Mouse (Mus musculus) MEL (cell line): Measurements from ENCODE around the gene P3h3. TPM values are rescaled to one million over a fixed set of nuclear protein-coding genes. Genes with fewer than 3 reads are reported as not detected.
"Not testable (repeated sequence)": the region's sequence is repeated elsewhere in the genome, so short reads cannot be mapped to it uniquely, and the experiment has no call there.

Source experiments
- DNase-seq: peaks from one replicate; pipeline ENCODE4 v3.0.0; 2011; ENCODE audit warnings: low read depth, low spot score
- H3K27ac ChIP-seq: 2 replicates; pipeline ENCODE4 v1.5.1; 2012; ENCODE audit warnings: low read depth, mild to moderate bottlenecking, control low read depth, low read length, moderate library complexity; ENCODE audit not compliant: control insufficient read depth
- H3K27me3 ChIP-seq, 2 experiments: fragments of 150-350 bp in 1 of 2; sonication (generic) in 1 of 2; 2 replicates each; pipeline ENCODE4 v1.6.1; 2012; ENCODE audit warnings: low read length in 2 of 2, mild to moderate bottlenecking in 2 of 2, improper control_type of control experiment in 1 of 2, moderate library complexity in 1 of 2; ENCODE audit not compliant: insufficient read depth in 2 of 2, control insufficient read depth in 1 of 2
- H3K36me3 ChIP-seq, 2 experiments: 2 replicates each; pipeline ENCODE4 v1.6.1; 2012 to 2014; ENCODE audit warnings: low read length in 2 of 2, improper control_type of control experiment in 1 of 2, inconsistent platforms in 1 of 2, mild to moderate bottlenecking in 1 of 2; ENCODE audit not compliant: insufficient read depth in 2 of 2, control insufficient read depth in 1 of 2
- H3K4me1 ChIP-seq, 2 experiments: fragments of 150-350 bp in 1 of 2; sonication (generic) in 1 of 2; 2 replicates each; pipeline ENCODE4 v1.6.1; 2012; ENCODE audit warnings: low read length in 2 of 2, improper control_type of control experiment in 1 of 2, mild to moderate bottlenecking in 1 of 2; ENCODE audit not compliant: insufficient read depth in 2 of 2, control insufficient read depth in 1 of 2
- H3K4me3 ChIP-seq, 2 experiments: fragments of 150-350 bp in 1 of 2; sonication (generic) in 1 of 2; 2 replicates each; pipeline ENCODE4 v1.5.1; 2012; ENCODE audit warnings: low read depth in 2 of 2, low read length in 2 of 2, mild to moderate bottlenecking in 2 of 2, moderate library complexity in 2 of 2, control low read depth in 1 of 2, improper control_type of control experiment in 1 of 2; ENCODE audit not compliant: control insufficient read depth in 1 of 2, insufficient read depth in 1 of 2
- H3K79me2 ChIP-seq: 2 replicates; pipeline ENCODE4 v1.6.1; 2012; ENCODE audit warnings: mild to moderate bottlenecking, low read length, moderate library complexity; ENCODE audit not compliant: control insufficient read depth, poor library complexity, insufficient read depth
- H3K9ac ChIP-seq: 2 replicates; pipeline ENCODE4 v1.6.1; 2012; ENCODE audit warnings: low read depth, mild to moderate bottlenecking, control low read depth, low read length, moderate library complexity; ENCODE audit not compliant: control insufficient read depth, poor library complexity, severe bottlenecking
- H3K9me3 ChIP-seq: fragments of 150-350 bp; sonication (generic); replicated peaks from 2 replicates; pipeline ENCODE4 v1.6.1; 2012; ENCODE audit warnings: mild to moderate bottlenecking, low read length, improper control_type of control experiment, moderate library complexity; ENCODE audit not compliant: insufficient read depth
- CHD1 ChIP-seq: IDR thresholded peaks from 2 replicates; pipeline ENCODE4 v1.6.1; 2012; ENCODE audit warnings: low read depth, mild to moderate bottlenecking, inconsistent platforms, low read length, improper control_type of control experiment
- CHD2 ChIP-seq: IDR thresholded peaks from 2 replicates; pipeline ENCODE4 v1.6.1; 2011; ENCODE audit warnings: low read length, improper control_type of control experiment
- CTCF ChIP-seq, 3 experiments: IDR thresholded peaks in 2 of 3; conservative IDR thresholded peaks in 1 of 3; 2 replicates each; pipeline ENCODE4 v1.5.1; 2011 to 2012; ENCODE audit warnings: low read length in 3 of 3, low read depth in 2 of 3, mild to moderate bottlenecking in 2 of 3, improper control_type of control experiment in 1 of 3, inconsistent platforms in 1 of 3, mixed read lengths in 1 of 3, moderate library complexity in 1 of 3; ENCODE audit not compliant: control insufficient read depth in 1 of 3, insufficient read depth in 1 of 3, poor library complexity in 1 of 3, severe bottlenecking in 1 of 3
- E2F4 ChIP-seq: IDR thresholded peaks from 2 replicates; pipeline ENCODE4 v1.6.1; 2011; ENCODE audit warnings: low read depth, low read length, improper control_type of control experiment, borderline replicate concordance
- EP300 ChIP-seq, 2 experiments: IDR thresholded peaks; 2 replicates each; pipeline ENCODE4 v1.6.1; 2011; ENCODE audit warnings: improper control_type of control experiment in 2 of 2, low read length in 2 of 2, low read depth in 1 of 2, mild to moderate bottlenecking in 1 of 2
- ETS1 ChIP-seq: IDR thresholded peaks from 2 replicates; pipeline ENCODE4 v1.6.1; 2012; ENCODE audit warnings: low read depth, mild to moderate bottlenecking, inconsistent platforms, low read length, improper control_type of control experiment, moderate library complexity
- GATA1 ChIP-seq: IDR thresholded peaks from 2 replicates; pipeline ENCODE4 v1.6.1; 2011; ENCODE audit warnings: low read depth, low read length, improper control_type of control experiment
- HCFC1 ChIP-seq: IDR thresholded peaks from 2 replicates; pipeline ENCODE4 v1.6.1; 2012; ENCODE audit warnings: low read depth, mild to moderate bottlenecking, inconsistent platforms, low read length, improper control_type of control experiment, moderate library complexity
- KAT2A ChIP-seq: conservative IDR thresholded peaks from 2 replicates; pipeline ENCODE4 v1.6.1; 2012; ENCODE audit warnings: low read depth, low read length, improper control_type of control experiment, inconsistent platforms
- MAZ ChIP-seq: IDR thresholded peaks from 2 replicates; pipeline ENCODE4 v1.6.1; 2012; ENCODE audit warnings: low read depth, mild to moderate bottlenecking, inconsistent platforms, low read length, improper control_type of control experiment
- MXI1 ChIP-seq: IDR thresholded peaks from 2 replicates; pipeline ENCODE4 v1.6.1; 2011; ENCODE audit warnings: mild to moderate bottlenecking, low read depth, low read length, improper control_type of control experiment
- MYB ChIP-seq: IDR thresholded peaks from 2 replicates; pipeline ENCODE4 v1.6.1; 2011; ENCODE audit warnings: mild to moderate bottlenecking, low read depth, low read length, improper control_type of control experiment
- MYC ChIP-seq: IDR thresholded peaks from 2 replicates; pipeline ENCODE4 v1.6.1; 2011; ENCODE audit warnings: low read depth, mild to moderate bottlenecking, low read length, improper control_type of control experiment, moderate library complexity
- NELFE ChIP-seq: IDR thresholded peaks from 2 replicates; pipeline ENCODE4 v1.6.1; 2011; ENCODE audit warnings: low read depth, low read length, improper control_type of control experiment
- NRF1 ChIP-seq: IDR thresholded peaks from 2 replicates; pipeline ENCODE4 v1.6.1; 2014; ENCODE audit warnings: low read depth, mild to moderate bottlenecking, inconsistent platforms, low read length, improper control_type of control experiment, moderate library complexity; ENCODE audit not compliant: poor library complexity, insufficient read depth, severe bottlenecking
- POLR2AphosphoS2 ChIP-seq: IDR thresholded peaks from 2 replicates; pipeline ENCODE4 v1.6.1; 2011; ENCODE audit warnings: low read length, improper control_type of control experiment
- RAD21 ChIP-seq: IDR thresholded peaks from 2 replicates; pipeline ENCODE4 v1.6.1; 2011; ENCODE audit warnings: mild to moderate bottlenecking, low read depth, low read length, improper control_type of control experiment
- RCOR1 ChIP-seq: IDR thresholded peaks from 2 replicates; pipeline ENCODE4 v1.6.1; 2012; ENCODE audit warnings: low read depth, mild to moderate bottlenecking, inconsistent platforms, low read length, improper control_type of control experiment
- SIN3A ChIP-seq: IDR thresholded peaks from 2 replicates; pipeline ENCODE4 v1.6.1; 2012; ENCODE audit warnings: low read length, improper control_type of control experiment, inconsistent platforms
- SMC3 ChIP-seq: IDR thresholded peaks from 2 replicates; pipeline ENCODE4 v1.6.1; 2011; ENCODE audit warnings: low read depth, low read length, improper control_type of control experiment
- TBP ChIP-seq: IDR thresholded peaks from 2 replicates; pipeline ENCODE4 v1.8.0; 2011; ENCODE audit warnings: low read depth, low read length, improper control_type of control experiment
- TCF12 ChIP-seq: IDR thresholded peaks from 2 replicates; pipeline ENCODE4 v1.6.1; 2014; ENCODE audit warnings: low read depth, mild to moderate bottlenecking, inconsistent platforms, low read length, improper control_type of control experiment, moderate library complexity
- ZMIZ1 ChIP-seq: IDR thresholded peaks from 2 replicates; pipeline ENCODE4 v1.6.1; 2012; ENCODE audit warnings: low read depth, mild to moderate bottlenecking, inconsistent platforms, low read length, improper control_type of control experiment, moderate library complexity
- ZNF384 ChIP-seq: IDR thresholded peaks from 2 replicates; pipeline ENCODE4 v1.6.1; 2012; ENCODE audit warnings: low read depth, mild to moderate bottlenecking, inconsistent platforms, low read length, improper control_type of control experiment
- polyA plus RNA-seq, 2 experiments: library from polyadenylated mRNA; stranded (reverse) in 1 of 2; unstranded in 1 of 2; fragments of >175 nt in 1 of 2; fragments of >200 nt in 1 of 2; gene quantifications; 2 replicates each; pipeline versions ENCODE4 v1.2.1 to v1.2.4; 2012; ENCODE audit warnings: low replicate concordance in 2 of 2, low read depth in 1 of 2; ENCODE audit not compliant: insufficient read length in 2 of 2, insufficient read depth in 1 of 2, missing spikeins in 1 of 2
- total RNA-seq: library from RNA; depleted of rRNA; stranded (reverse); fragments of 300-350 nt; gene quantifications from 2 replicates; pipeline ENCODE4 v1.2.3, GENCODE M21; 2012

The P3h3 gene
- total and polyA plus RNA-seq, 3 experiments, result 0.23 to 2.1 TPM; not detected in 1

GRCm38 (mm10) chr6:124831649-124832048 is 25.9 kb downstream of the P3h3 start:
- Histone ChIP-seq H3K4me1 (peaks cover 2 to 6% of the 10 kb centered on the region in 2 experiments; a peak in 3 of 4 replicates), H3K36me3 (peaks cover 0 to 8% of the 10 kb centered on the region in 2 experiments; a peak in 2 of 4 replicates), H3K79me2 (peaks cover 22% of the 10 kb centered on the region), H3K4me3 (no peak overlapping the region), H3K27ac (no peak overlapping the region), H3K9me3 (no peaks in the 10 kb centered on the region), H3K9ac (no peak overlapping the region), H3K27me3 (no peaks in the 10 kb centered on the region)
- DNase-seq, result no peak
- TF ChIP-seq EP300 (IDR thresholded peaks at IDR 0.05; ENCODE audit: low read depth in 1 of 2, low read length in 2 of 2) (no peak), KAT2A (no peak), NELFE (no peak)

GRCm38 (mm10) chr6:124831199-124831598 is 26.4 kb downstream of the P3h3 start:
- DNase-seq, H3K27ac ChIP-seq, H3K27me3 ChIP-seq, H3K9ac ChIP-seq, H3K36me3 ChIP-seq, H3K9me3 ChIP-seq, H3K4me3 ChIP-seq, H3K4me1 ChIP-seq: not testable (repeated sequence)
- H3K79me2 ChIP-seq, result peaks cover 22% of the 10 kb centered on the region

DNA sequence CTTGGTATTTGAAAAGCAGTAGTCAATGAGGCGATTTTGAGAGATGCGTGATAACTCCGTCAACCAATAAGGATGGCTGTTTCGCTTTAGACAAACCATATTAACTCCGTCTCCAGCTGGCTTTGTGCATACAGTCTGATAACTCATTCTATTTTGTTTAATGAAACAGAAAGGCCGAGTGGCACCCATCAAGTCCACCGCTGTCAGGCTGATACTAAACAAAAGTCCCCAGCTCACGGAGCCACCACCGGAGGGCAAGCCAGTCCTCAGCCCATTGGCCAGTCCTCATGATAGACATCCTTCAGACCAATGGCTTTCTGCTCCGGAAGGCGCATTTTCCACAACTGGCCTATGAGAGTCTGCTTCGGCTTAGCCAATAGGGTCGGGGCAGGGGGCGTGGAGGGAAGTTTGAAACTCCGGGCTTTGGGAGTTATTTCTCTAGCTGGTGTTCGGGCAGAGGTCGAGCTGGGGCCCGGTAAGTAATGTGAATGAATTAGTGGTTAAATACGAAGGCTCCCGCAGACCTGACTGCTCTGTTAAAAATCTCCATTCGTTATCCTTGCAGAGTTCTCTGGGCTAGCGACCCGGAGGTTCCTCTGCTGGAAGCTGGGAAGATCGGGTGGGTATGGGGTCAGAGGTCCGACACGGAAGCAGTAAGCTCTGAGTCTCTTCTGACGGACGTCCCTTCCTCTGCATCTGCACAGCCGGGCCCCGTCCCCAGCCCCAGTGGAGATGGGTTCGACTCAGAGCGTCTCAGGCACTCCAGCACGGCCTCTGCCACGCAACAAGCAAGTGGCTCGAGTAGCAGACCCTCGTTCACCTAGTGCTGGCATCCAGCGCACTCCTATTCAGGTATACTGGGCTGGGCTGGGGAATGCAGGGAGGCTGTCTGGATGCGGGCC is 27.5 kb downstream of the P3h3 start:
- no peaks in the 10 kb centered on the region for H3K27me3 ChIP-seq
- H3K9ac ChIP-seq, result peak overlapping the region; percentile 85
- peaks cover 22% of the 10 kb centered on the region for H3K79me2 ChIP-seq
- DNase-seq, result peak; percentile 98
- peaks cover 0 to 8% of the 10 kb centered on the region in 2 experiments; a peak in 2 of 4 replicates for H3K36me3 ChIP-seq
- peak overlapping the region; percentile 88 for H3K27ac ChIP-seq
- H3K9me3 ChIP-seq, result no peaks in the 10 kb centered on the region
- H3K4me3 ChIP-seq, result peak overlapping the region; percentile 79 to 83
- H3K4me1 ChIP-seq, result peaks cover 2 to 6% of the 10 kb centered on the region in 2 experiments; a peak in 3 of 4 replicates
- TF ChIP-seq ETS1, result 0 out of 2 replicates have a peak, but pooled peaks have one; percentile 45
- no peak for TF ChIP-seq RAD21
- TF ChIP-seq SIN3A, result peak; percentile 89
- TF ChIP-seq CHD2, result peak; percentile 70
- TF ChIP-seq RCOR1, result no peak
- TF ChIP-seq KAT2A, result peak; percentile 12
- TF ChIP-seq POLR2AphosphoS2, result peak; percentile 89
- TF ChIP-seq MYB, result 0 out of 2 replicates have a peak, but pooled peaks have one; percentile 5
- TF ChIP-seq CHD1, result peak; percentile 95; the same call in 1 of the 2 replicates
- TF ChIP-seq NRF1, result peak; percentile 26; the same call in 1 of the 2 replicates
- no peak for TF ChIP-seq CTCF (IDR thresholded peaks at IDR 0.05 in 2 of 3, conservative IDR thresholded peaks at IDR 0.05 in 1 of 3; ENCODE audit: control insufficient read depth in 1 of 3, insufficient read depth in 1 of 3, low read depth in 2 of 3, low read length in 3 of 3, poor library complexity in 1 of 3, severe bottlenecking in 1 of 3)
- peak; percentile 30; the same call in 1 of the 2 replicates for TF ChIP-seq MAZ
- TF ChIP-seq GATA1, result peak; percentile 53
- peak; percentile 63 for TF ChIP-seq HCFC1
- TF ChIP-seq MXI1, result peak; percentile 62
- TF ChIP-seq NELFE, result peak; percentile 43
- no peak; the same call in 1 of the 2 replicates for TF ChIP-seq SMC3
- peak; percentile 40; the same call in 1 of the 2 replicates for TF ChIP-seq TCF12
- peak; percentile 61 for TF ChIP-seq TBP
- TF ChIP-seq ZNF384, result no peak
- TF ChIP-seq MYC, result peak; percentile 65; the same call in 1 of the 2 replicates
- peak; percentile 95 for TF ChIP-seq ZMIZ1
- TF ChIP-seq E2F4, result peak; percentile 90
